Mouse (Mus musculus) heart, embryonic 16.5 days (tissue): ENCODE data around the gene Dach1. TPM values are rescaled to one million over a fixed set of nuclear protein-coding genes. Genes with fewer than 3 reads are reported as not detected.

ENCODE experiments used
- ATAC-seq: fragments of 200-750 bp; cut with Nextera tagmentation; replicated peaks from 2 replicates; pipeline ENCODE4 v1.8.0; 2017; ENCODE audit warnings: moderate number of reproducible peaks; ENCODE audit not compliant: insufficient read depth, low FRiP score; ENCODE audit errors: extremely low read depth
- H3K27ac ChIP-seq: fragments of 300-500 bp; sonication (generic); 2 replicates; pipeline ENCODE4 v1.5.1; 2014; ENCODE audit warnings: mild to moderate bottlenecking, low read length, control low read depth, moderate library complexity
- H3K27me3 ChIP-seq: fragments of 300-500 bp; sonication (generic); 2 replicates; pipeline ENCODE4 v1.6.1; 2014; ENCODE audit warnings: low read length, mixed read lengths; ENCODE audit not compliant: control insufficient read depth, insufficient read depth
- H3K36me3 ChIP-seq: fragments of 300-500 bp; sonication (generic); 2 replicates; pipeline ENCODE4 v1.6.1; 2014; ENCODE audit not compliant: control insufficient read depth, insufficient read depth
- H3K4me1 ChIP-seq: fragments of 300-500 bp; sonication (generic); 2 replicates; pipeline ENCODE4 v1.6.1; 2014; ENCODE audit warnings: low read length, mixed read lengths; ENCODE audit not compliant: control insufficient read depth, insufficient read depth
- H3K4me2 ChIP-seq: fragments of 300-500 bp; sonication (generic); 2 replicates; pipeline ENCODE4 v1.6.1; 2014; ENCODE audit warnings: low read depth, mild to moderate bottlenecking, control low read depth, low read length
- H3K4me3 ChIP-seq: fragments of 300-500 bp; sonication (generic); 2 replicates; pipeline ENCODE4 v1.5.1; 2014; ENCODE audit warnings: mild to moderate bottlenecking, control low read depth, low read length
- H3K9ac ChIP-seq: fragments of 300-500 bp; sonication (generic); 2 replicates; pipeline ENCODE4 v1.6.1; 2014; ENCODE audit warnings: low read length, control low read depth
- H3K9me3 ChIP-seq: fragments of 300-500 bp; sonication (generic); replicated peaks from 2 replicates; pipeline ENCODE4 v1.6.1; 2016; ENCODE audit warnings: low read length; ENCODE audit not compliant: control insufficient read depth
- WGBS: fragments of 180-500 bp; shearing (Covaris S2); extraction: QIAGEN DNeasy Blood & Tissue Kit; methylation state at CpG from one replicate; pipeline ENCODE4 v1.1.7; 2014; 5-methylcytosine and 5-hydroxymethylcytosine counted together
- polyA plus RNA-seq: library from polyadenylated mRNA; unstranded; fragments of >200 nt; fragmentation: Nextera tagmentation; extraction: Ambion mirVana; gene quantifications from 2 replicates; pipeline ENCODE4 v1.2.1, GENCODE M21; 2015

The Dach1 gene
- polyA plus RNA-seq, 1 experiment from 2014 or later, result 1.8 TPM

DNA sequence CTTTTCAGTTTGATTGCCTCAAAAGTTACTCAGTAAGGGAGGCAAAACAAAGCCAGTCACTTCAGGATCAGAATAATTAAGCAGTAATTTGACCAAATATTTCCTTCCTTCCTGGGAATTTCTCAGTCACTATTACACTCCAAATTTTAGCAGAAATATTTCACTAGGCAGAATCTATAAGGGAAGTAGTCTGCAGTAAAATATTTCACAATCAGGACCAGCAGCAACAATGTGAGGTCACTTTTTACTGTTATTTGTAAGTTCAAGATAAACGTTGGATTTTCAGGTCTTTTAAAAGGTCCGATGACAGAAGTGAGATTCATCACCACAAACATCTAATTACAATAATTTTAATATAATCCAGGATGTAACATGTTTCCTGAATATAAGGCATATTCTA lies 82.2 kb downstream of the Dach1 start:
- H3K36me3 ChIP-seq, result no peaks in the 10 kb centered on the region
- H3K9ac ChIP-seq, result no peak overlapping the region
- no peaks in the 10 kb centered on the region for H3K27me3 ChIP-seq
- ATAC-seq, result no peak
- 64% methylated on average over 2 of the region's 2 CpGs for WGBS
- H3K4me2 ChIP-seq, result no peak overlapping the region
- no peaks in the 10 kb centered on the region for H3K9me3 ChIP-seq
- H3K4me1 ChIP-seq, result no peaks in the 10 kb centered on the region
- H3K27ac ChIP-seq, result no peak overlapping the region
- H3K4me3 ChIP-seq, result no peak overlapping the region

DNA sequence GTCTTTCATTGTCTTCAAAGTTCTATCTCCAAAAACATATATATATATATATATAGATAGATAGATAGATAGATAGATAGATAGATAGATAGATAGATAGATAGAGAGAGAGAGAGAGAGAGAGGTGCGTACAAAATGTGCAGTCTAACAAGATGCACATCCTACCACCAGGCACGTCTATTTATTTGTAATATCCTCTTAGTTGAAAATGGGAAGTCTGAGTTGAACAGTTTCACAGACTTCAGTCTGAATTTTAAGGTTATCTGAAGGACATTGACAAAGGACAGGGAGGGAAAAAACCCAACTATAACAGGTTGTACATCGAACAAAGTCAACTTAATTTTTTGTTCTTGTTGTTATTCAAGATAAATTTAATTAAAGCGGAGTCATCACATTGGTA lies 82.8 kb downstream of the Dach1 start:
- H3K4me3 ChIP-seq, result no peak overlapping the region
- H3K4me1 ChIP-seq, result no peaks in the 10 kb centered on the region
- no peak overlapping the region for H3K27ac ChIP-seq
- 82% methylated on average over 4 of the region's 4 CpGs for WGBS
- no peaks in the 10 kb centered on the region for H3K9me3 ChIP-seq
- no peaks in the 10 kb centered on the region for H3K27me3 ChIP-seq
- H3K4me2 ChIP-seq, result no peak overlapping the region
- H3K9ac ChIP-seq, result no peak overlapping the region
- no peaks in the 10 kb centered on the region for H3K36me3 ChIP-seq
- ATAC-seq, result no peak

DNA sequence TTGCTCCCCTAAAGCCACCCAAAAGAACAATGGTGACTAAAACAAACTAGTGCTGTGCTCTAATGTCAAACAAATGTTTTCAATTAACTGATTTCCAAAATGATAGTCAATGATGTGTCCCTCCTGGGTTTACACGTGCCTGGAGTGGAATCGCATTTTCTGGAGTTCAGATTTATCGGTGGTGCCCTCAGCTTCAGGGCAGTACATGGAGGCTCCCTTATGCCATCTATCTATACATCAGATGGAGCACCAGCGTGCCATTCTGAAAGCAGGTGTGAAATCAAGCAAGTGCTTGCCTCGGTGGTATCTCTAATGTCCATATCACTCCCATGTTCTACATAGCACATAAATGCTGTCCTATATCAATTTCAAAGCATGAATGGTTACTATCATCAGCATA lies 84.4 kb downstream of the Dach1 start:
- peaks cover 3% of the 10 kb centered on the region; the same call in 1 of the 2 replicates for H3K4me1 ChIP-seq
- 78% methylated on average over 5 of the region's 5 CpGs for WGBS
- no peaks in the 10 kb centered on the region for H3K27me3 ChIP-seq
- no peak overlapping the region for H3K4me2 ChIP-seq
- no peaks in the 10 kb centered on the region for H3K36me3 ChIP-seq
- ATAC-seq, result no peak
- no peak overlapping the region for H3K9ac ChIP-seq
- no peaks in the 10 kb centered on the region for H3K9me3 ChIP-seq
- no peak overlapping the region for H3K27ac ChIP-seq
- no peak overlapping the region for H3K4me3 ChIP-seq

DNA sequence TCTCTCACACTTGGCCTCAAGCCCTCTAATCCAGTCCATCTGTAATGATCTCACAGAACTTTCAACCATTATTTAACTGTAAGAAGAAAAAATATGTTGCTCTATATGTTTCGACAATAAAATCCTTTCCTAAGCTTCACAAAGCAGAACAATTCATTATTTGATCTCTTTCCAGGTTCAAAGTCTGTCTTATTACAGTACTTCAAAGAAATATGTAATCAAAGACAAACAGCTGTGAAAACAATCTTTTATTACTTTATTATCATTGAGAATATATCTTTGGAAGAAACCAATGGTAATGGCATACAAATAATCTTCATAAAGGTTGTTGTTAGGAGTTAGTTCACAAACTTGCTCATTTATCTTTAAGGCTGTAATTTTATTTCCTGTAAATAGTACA lies 84.8 kb downstream of the Dach1 start:
- Histone ChIP-seq H3K4me1 (peaks cover 4% of the 10 kb centered on the region; the same call in 1 of the 2 replicates), H3K4me2 (no peak overlapping the region), H3K36me3 (no peaks in the 10 kb centered on the region), H3K27ac (no peak overlapping the region), H3K9me3 (no peaks in the 10 kb centered on the region), H3K27me3 (no peaks in the 10 kb centered on the region), H3K9ac (no peak overlapping the region), H3K4me3 (no peak overlapping the region)
- 74% methylated on average over 1 of the region's 1 CpGs for WGBS
- no peak for ATAC-seq

DNA sequence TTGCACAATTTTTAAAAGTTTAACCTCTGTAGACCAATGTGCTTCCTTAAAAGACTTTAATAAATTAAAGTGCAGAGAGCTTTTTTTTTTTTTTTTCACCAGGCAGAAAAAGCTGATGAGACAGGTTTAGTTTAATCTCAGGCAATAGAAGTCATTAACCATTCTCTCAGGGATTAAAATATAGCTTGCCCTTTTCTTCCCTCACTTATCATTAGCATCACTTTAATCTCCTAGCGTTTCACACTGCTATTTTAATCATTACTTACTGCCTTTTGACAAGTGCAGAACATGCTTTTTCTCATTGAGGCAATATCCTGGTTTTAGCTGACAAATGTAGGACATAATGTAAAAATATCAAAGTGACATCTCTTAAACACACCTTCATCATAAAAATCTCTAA lies 86.1 kb downstream of the Dach1 start:
- Histone ChIP-seq H3K4me3 (no peak overlapping the region), H3K27ac (no peak overlapping the region), H3K9me3 (no peaks in the 10 kb centered on the region), H3K27me3 (no peaks in the 10 kb centered on the region), H3K4me1 (peaks cover 4% of the 10 kb centered on the region; the same call in 1 of the 2 replicates), H3K36me3 (no peaks in the 10 kb centered on the region), H3K4me2 (no peak overlapping the region), H3K9ac (no peak overlapping the region)
- ATAC-seq, result no peak
- WGBS, result 31% methylated on average over 1 of the region's 1 CpGs

DNA sequence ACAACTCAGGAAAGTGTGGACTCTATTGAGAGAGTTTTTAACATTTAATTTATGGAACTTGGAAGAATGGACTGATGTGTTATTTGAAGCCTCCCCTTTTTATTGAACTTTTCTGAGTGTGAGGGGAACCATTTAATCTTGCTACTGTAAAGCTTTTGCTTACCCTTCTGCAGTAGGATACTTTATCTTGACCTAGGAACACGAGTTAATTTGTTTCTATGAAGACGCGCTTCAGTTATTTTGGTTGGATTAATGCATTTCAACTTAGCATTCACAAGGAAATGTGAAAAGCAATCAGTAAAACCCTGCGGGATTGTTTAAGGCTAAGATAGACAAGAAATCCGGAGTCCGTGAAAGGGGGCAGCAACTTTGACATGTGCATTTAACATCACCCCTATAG lies 89.6 kb downstream of the Dach1 start:
- ATAC-seq, result no peak
- WGBS, result 72% methylated on average over 6 of the region's 6 CpGs
- H3K27ac ChIP-seq, result no peak overlapping the region
- H3K9ac ChIP-seq, result no peak overlapping the region
- no peaks in the 10 kb centered on the region for H3K36me3 ChIP-seq
- H3K4me2 ChIP-seq, result no peak overlapping the region
- no peaks in the 10 kb centered on the region for H3K27me3 ChIP-seq
- H3K9me3 ChIP-seq, result no peaks in the 10 kb centered on the region
- peaks cover 4% of the 10 kb centered on the region; the same call in 1 of the 2 replicates for H3K4me1 ChIP-seq
- no peak overlapping the region for H3K4me3 ChIP-seq

DNA sequence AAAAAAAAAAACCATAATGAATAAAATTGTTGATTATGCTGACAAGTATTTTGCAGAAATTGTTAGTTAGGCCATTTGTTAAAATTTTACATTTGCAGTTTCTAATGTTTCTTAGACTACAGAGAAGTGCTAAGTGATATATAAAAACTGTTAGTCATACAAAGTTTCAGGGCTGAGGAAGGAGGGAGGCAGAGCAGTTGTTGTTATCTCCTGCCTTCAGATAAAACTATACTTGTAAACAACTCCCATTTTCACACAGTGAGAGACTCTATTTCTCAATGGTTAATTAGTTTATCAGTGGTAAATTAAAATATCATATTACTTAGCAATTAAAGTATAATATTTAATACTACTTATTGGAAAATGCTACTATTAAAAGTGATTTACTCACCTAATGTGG lies 91.6 kb downstream of the Dach1 start:
- Histone ChIP-seq H3K27me3 (no peaks in the 10 kb centered on the region), H3K4me3 (no peak overlapping the region), H3K9me3 (no peaks in the 10 kb centered on the region), H3K4me2 (no peak overlapping the region), H3K4me1 (peaks cover 5% of the 10 kb centered on the region; the same call in 1 of the 2 replicates), H3K36me3 (no peaks in the 10 kb centered on the region), H3K9ac (no peak overlapping the region), H3K27ac (no peak overlapping the region)
- no peak for ATAC-seq

DNA sequence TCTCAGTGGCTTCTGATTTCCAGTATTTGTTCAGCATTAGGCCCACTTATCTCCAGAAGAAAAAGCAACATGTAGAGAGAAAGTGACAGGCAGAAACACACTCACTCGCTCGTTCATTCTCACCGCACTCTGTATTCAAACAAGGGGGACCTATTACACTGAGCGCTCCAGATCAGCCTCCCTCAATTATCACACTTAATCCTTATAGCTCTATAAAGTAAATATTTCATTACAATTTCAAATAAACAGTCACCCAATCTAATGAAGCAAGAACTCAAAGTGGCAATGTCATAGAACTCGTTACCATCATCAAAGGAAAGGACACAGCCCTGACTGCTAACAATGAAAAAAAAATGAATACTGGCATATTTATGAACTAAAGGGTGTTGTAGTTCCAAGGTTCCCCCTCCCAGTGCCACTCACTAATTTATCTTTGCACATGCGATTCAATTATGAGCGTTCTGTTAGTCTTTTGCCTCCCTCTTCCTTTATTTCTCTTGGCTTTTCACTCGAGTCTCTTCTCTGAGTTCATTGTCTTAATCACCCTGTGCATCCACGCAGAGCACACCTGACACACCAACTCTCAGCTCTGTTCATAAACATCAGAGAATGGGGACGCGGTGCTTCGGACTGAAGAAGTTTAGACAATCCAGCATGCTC lies 96.0 kb downstream of the Dach1 start:
- 69% methylated on average over 12 of the region's 12 CpGs for WGBS
- no peaks in the 10 kb centered on the region for H3K36me3 ChIP-seq
- H3K4me2 ChIP-seq, result peak overlapping the region; percentile 34
- H3K9me3 ChIP-seq, result no peaks in the 10 kb centered on the region
- no peak for ATAC-seq
- no peak overlapping the region for H3K9ac ChIP-seq
- no peak overlapping the region for H3K27ac ChIP-seq
- no peak overlapping the region for H3K4me3 ChIP-seq
- H3K4me1 ChIP-seq, result peaks cover 14% of the 10 kb centered on the region
- no peaks in the 10 kb centered on the region for H3K27me3 ChIP-seq

DNA sequence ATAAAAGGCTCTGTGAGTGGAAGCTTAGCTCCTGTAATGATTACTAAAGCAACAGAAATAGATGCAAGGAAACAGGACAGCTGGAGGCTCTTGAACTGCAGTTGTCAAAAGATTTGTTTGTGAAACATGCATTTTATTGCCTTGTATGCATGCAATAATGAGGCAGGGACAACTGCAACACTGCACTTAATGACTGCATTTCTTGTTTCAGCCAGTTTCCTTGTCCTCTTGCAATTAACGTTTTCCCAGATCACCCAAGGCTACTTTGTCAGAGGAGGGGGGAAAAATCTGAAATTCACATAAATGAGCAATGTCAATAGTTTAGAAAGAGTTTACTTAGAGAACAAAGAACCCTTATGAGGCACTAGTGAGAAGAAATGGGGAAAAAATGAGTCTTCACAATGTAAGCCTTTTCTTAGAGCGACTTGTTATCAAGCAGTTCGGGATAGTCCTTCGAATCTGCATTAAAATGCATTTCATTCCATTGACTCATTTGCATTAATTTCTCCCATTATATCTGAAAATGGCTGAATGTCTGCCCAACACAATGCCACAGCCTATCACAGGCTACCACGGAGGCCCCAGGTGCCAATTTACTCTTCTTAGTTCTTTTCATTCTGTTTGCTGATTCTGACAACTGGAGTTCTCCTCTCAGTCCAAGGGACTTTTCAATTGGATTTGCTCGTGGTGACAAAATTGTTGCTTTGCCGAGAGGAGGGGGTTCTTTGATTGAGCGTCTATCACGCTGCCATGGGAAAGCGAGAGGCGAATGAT lies 96.7 kb downstream of the Dach1 start:
- Histone ChIP-seq H3K27me3 (no peaks in the 10 kb centered on the region), H3K4me1 (peaks cover 14% of the 10 kb centered on the region), H3K36me3 (no peaks in the 10 kb centered on the region), H3K4me2 (peak overlapping the region; percentile 34), H3K4me3 (no peak overlapping the region), H3K27ac (no peak overlapping the region), H3K9me3 (no peaks in the 10 kb centered on the region), H3K9ac (no peak overlapping the region)
- no peak for ATAC-seq
- 49% methylated on average over 11 of the region's 11 CpGs for WGBS
